Mouse (Mus musculus): ENCODE data around the gene Rab11fip3. TPM values are rescaled to one million over a fixed set of nuclear protein-coding genes. Genes with fewer than 3 reads are reported as not detected.
A peak's percentile ranks its signal among the peaks of the same experiment; 100 is the strongest.
"Not testable (repeated sequence)": the region's sequence is repeated elsewhere in the genome, so short reads cannot be mapped to it uniquely, and the experiment has no call there.

Rab11fip3 gene
- total RNA-seq, 2 experiments from 2014 or later: 106 TPM

- DNase-seq (ENCODE audit: low spot score in 2 of 2): peak in 1 of 2 experiments; percentile 67
Measured at GRCm38 (mm10) chr17:26041111-26041802, 28.1 kb downstream of the Rab11fip3 start.

- not testable (repeated sequence) for DNase-seq (ENCODE audit: low spot score in 2 of 2)
Measured at GRCm38 (mm10) chr17:26040711-26041110, 28.6 kb downstream of the Rab11fip3 start.

GRCm38 (mm10) chr17:26032037-26032436 is 37.3 kb downstream of the Rab11fip3 start:
- no peak for DNase-seq (ENCODE audit: low spot score in 2 of 2)

- DNase-seq (ENCODE audit: low spot score in 2 of 2): peak; percentile 23 to 61
Measured at GRCm38 (mm10) chr17:26031583-26031982, 37.8 kb downstream of the Rab11fip3 start.

- DNase-seq (ENCODE audit: low spot score in 2 of 2): no peak
Measured at GRCm38 (mm10) chr17:26028261-26028660, 41.1 kb downstream of the Rab11fip3 start.

- DNase-seq (ENCODE audit: low spot score in 2 of 2): no peak
Measured at GRCm38 (mm10) chr17:26024674-26025073, 44.7 kb downstream of the Rab11fip3 start.

- DNase-seq (ENCODE audit: low spot score in 2 of 2): no peak
Measured at GRCm38 (mm10) chr17:26023966-26024365, 45.4 kb downstream of the Rab11fip3 start.

- DNase-seq (ENCODE audit: low spot score in 2 of 2): no peak
Measured at GRCm38 (mm10) chr17:26023181-26023580, 46.2 kb downstream of the Rab11fip3 start.

- no peak for DNase-seq (ENCODE audit: low spot score in 2 of 2)
Measured at GRCm38 (mm10) chr17:26021728-26022341, 47.5 kb downstream of the Rab11fip3 start.

- DNase-seq (ENCODE audit: low spot score in 2 of 2): no peak
Measured at GRCm38 (mm10) chr17:26020848-26021347, 48.5 kb downstream of the Rab11fip3 start.

- no peak for DNase-seq (ENCODE audit: low spot score in 2 of 2)
Measured at GRCm38 (mm10) chr17:26018388-26018787, 51.0 kb downstream of the Rab11fip3 start.

GRCm38 (mm10) chr17:26017949-26018348 is 51.4 kb downstream of the Rab11fip3 start:
- DNase-seq (ENCODE audit: low spot score in 2 of 2): no peak

GRCm38 (mm10) chr17:26017021-26017420 is 52.3 kb downstream of the Rab11fip3 start:
- DNase-seq (ENCODE audit: low spot score in 2 of 2): peak; percentile 19 to 75

- peak; percentile 77 to 91 for DNase-seq (ENCODE audit: low spot score in 2 of 2)
Measured at GRCm38 (mm10) chr17:26013711-26014110, 55.6 kb downstream of the Rab11fip3 start.

- DNase-seq (ENCODE audit: low spot score in 2 of 2): peak in 1 of 2 experiments; percentile 72
Measured at GRCm38 (mm10) chr17:26011841-26012460, 57.4 kb downstream of the Rab11fip3 start.

- peak; percentile 66 to 95 for DNase-seq (ENCODE audit: low spot score in 2 of 2)
Measured at GRCm38 (mm10) chr17:26009540-26009939, 59.8 kb downstream of the Rab11fip3 start.

GRCm38 (mm10) chr17:26008787-26009186 is 60.6 kb downstream of the Rab11fip3 start:
- DNase-seq (ENCODE audit: low spot score in 2 of 2): no peak

GRCm38 (mm10) chr17:26008331-26008730 is 61.0 kb downstream of the Rab11fip3 start:
- DNase-seq (ENCODE audit: low spot score in 2 of 2): no peak

GRCm38 (mm10) chr17:26007646-26008045 is 61.7 kb downstream of the Rab11fip3 start:
- DNase-seq (ENCODE audit: low spot score in 2 of 2): no peak

GRCm38 (mm10) chr17:26005731-26006450 is 63.5 kb downstream of the Rab11fip3 start:
- no peak for DNase-seq (ENCODE audit: low spot score in 2 of 2)

- DNase-seq (ENCODE audit: low spot score in 2 of 2): no peak
Measured at GRCm38 (mm10) chr17:26004711-26005110, 64.6 kb downstream of the Rab11fip3 start.

Data from layer of hippocampus, adult 18-20 months (tissue).